Mouse (Mus musculus) natural killer cell, adult 2 months (primary cell): ENCODE results near the gene Enox1.

Experiments used
- DNase-seq, 2 experiments: peaks; one replicate each; pipeline ENCODE4 v3.0.0; 2022; ENCODE audit warnings: low spot score in 2 of 2

The Enox1 gene

GRCm38 (mm10) chr14:77272931-77273446 is 116.4 kb downstream of the Enox1 start:
- DNase-seq, result no peak

- DNase-seq, result no peak
Observed at GRCm38 (mm10) chr14:77273721-77274120, 117.2 kb downstream of the Enox1 start.

GRCm38 (mm10) chr14:77275607-77276006 is 119.0 kb downstream of the Enox1 start:
- no peak for DNase-seq

GRCm38 (mm10) chr14:77279143-77279542 is 122.6 kb downstream of the Enox1 start:
- no peak for DNase-seq

GRCm38 (mm10) chr14:77280454-77280853 is 123.9 kb downstream of the Enox1 start:
- no peak for DNase-seq

- DNase-seq, result no peak
Observed at GRCm38 (mm10) chr14:77280893-77281292, 124.3 kb downstream of the Enox1 start.

- DNase-seq, result no peak
Observed at GRCm38 (mm10) chr14:77283939-77284338, 127.4 kb downstream of the Enox1 start.

- no peak for DNase-seq
Observed at GRCm38 (mm10) chr14:77285453-77285852, 128.9 kb downstream of the Enox1 start.

GRCm38 (mm10) chr14:77291756-77292155 is 135.2 kb downstream of the Enox1 start:
- DNase-seq, result no peak

- DNase-seq, result no peak
Observed at GRCm38 (mm10) chr14:77297039-77297438, 140.5 kb downstream of the Enox1 start.

GRCm38 (mm10) chr14:77298327-77298726 is 141.8 kb downstream of the Enox1 start:
- DNase-seq, result no peak

- no peak for DNase-seq
Observed at GRCm38 (mm10) chr14:77309571-77309970, 153.0 kb downstream of the Enox1 start.

- no peak for DNase-seq
Observed at GRCm38 (mm10) chr14:77311456-77311855, 154.9 kb downstream of the Enox1 start.

GRCm38 (mm10) chr14:77319396-77319795 is 162.8 kb downstream of the Enox1 start:
- DNase-seq, result no peak

GRCm38 (mm10) chr14:77324348-77324747 is 167.8 kb downstream of the Enox1 start:
- DNase-seq, result no peak

- no peak for DNase-seq
Observed at GRCm38 (mm10) chr14:77327693-77328092, 171.1 kb downstream of the Enox1 start.

GRCm38 (mm10) chr14:77329791-77330190 is 173.2 kb downstream of the Enox1 start:
- DNase-seq, result no peak

- DNase-seq, result no peak
Observed at GRCm38 (mm10) chr14:77343662-77344340, 187.2 kb downstream of the Enox1 start.

GRCm38 (mm10) chr14:77346296-77346695 is 189.7 kb downstream of the Enox1 start:
- no peak for DNase-seq

- DNase-seq, result no peak
Observed at GRCm38 (mm10) chr14:77351803-77352352, 195.3 kb downstream of the Enox1 start.

GRCm38 (mm10) chr14:77362662-77363061 is 206.1 kb downstream of the Enox1 start:
- no peak for DNase-seq

GRCm38 (mm10) chr14:77368411-77368810 is 211.8 kb downstream of the Enox1 start:
- DNase-seq, result no peak

- no peak for DNase-seq
Observed at GRCm38 (mm10) chr14:77369070-77369469, 212.5 kb downstream of the Enox1 start.
